8 mouse cellular contexts compared by ENCODE assay signal in the genomic region with DNA sequence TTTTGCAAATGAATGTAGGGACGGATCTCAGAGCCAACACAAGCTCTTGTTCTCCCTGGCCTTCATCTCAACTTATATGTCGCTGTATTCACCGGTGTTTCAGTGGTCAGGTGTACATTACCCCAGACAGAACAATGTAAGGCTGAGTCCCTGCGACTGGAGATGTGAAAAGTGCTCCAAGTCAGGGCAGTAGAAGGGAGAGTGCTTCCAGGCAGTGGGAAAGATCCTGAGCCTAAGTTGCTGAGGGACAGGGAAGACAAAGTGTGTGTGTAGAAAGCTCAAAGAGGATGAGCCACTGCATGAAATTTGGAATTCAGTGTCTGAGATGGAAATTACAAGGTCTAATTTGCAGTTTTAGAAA. TPM values are rescaled to one million over a fixed set of nuclear protein-coding genes. Genes with fewer than 3 reads are reported as not detected.
A peak's percentile ranks its signal among the peaks of the same experiment; 100 is the strongest.
DNase-seq lines count a peak whose midpoint lies in the region; ATAC-seq and TF ChIP-seq lines count a peak whose summit lies in the region.

No protein-coding gene starts in this region.

- H3K9me3 ChIP-seq in liver, embryonic 11.5 days (ENCODE audit: control insufficient read depth, low read length), result no peaks in the 10 kb centered on the region
- H3K9me3 ChIP-seq in stomach, postnatal 0 days (ENCODE audit: control insufficient read depth, low read length), result no peaks in the 10 kb centered on the region

- no peak for DNase-seq in cerebellum, adult 2 months
- DNase-seq in cerebellum, postnatal 10 days, result no peak
- DNase-seq in spleen, adult 2 months (ENCODE audit: low read depth in 1 of 2, low spot score in 2 of 2), result no peak
- DNase-seq in spleen, adult 12 weeks (ENCODE audit: low spot score), result no peak
- DNase-seq in liver, embryonic 11.5 days (ENCODE audit: low spot score), result no peak
- DNase-seq in stomach, postnatal 0 days (ENCODE audit: low spot score), result no peak
- no peak for DNase-seq in thymus, postnatal 0 days (ENCODE audit: low spot score)
- DNase-seq in thymus, postnatal 4 days, result no peak

- no peak for TF ChIP-seq EP300 in stomach, postnatal 0 days (optimal IDR thresholded peaks at IDR 0.05)

- H3K4me1 ChIP-seq in cerebellum, adult 2 months (ENCODE audit: control insufficient read depth, insufficient read depth, low read length), result peaks cover 3% of the 10 kb centered on the region; the same call in 1 of the 2 replicates
- H3K4me1 ChIP-seq in spleen, adult 2 months (ENCODE audit: control insufficient read depth, insufficient read depth, insufficient read length), result peaks cover 3% of the 10 kb centered on the region; the same call in 1 of the 2 replicates
- peaks cover 13% of the 10 kb centered on the region for H3K4me1 ChIP-seq in liver, embryonic 11.5 days (replicated peaks; ENCODE audit: control insufficient read depth, insufficient read depth, low read length)
- H3K4me1 ChIP-seq in stomach, postnatal 0 days (replicated peaks; ENCODE audit: control insufficient read depth, insufficient read depth), result no peaks in the 10 kb centered on the region

- H3K4me2 ChIP-seq in liver, embryonic 11.5 days, result peak overlapping the region; percentile 71
- peak overlapping the region; percentile 70 for H3K4me2 ChIP-seq in stomach, postnatal 0 days (replicated peaks; ENCODE audit: low read depth)

- peak overlapping the region; percentile 92 for H3K9ac ChIP-seq in liver, embryonic 11.5 days (ENCODE audit: low read depth, low read length)
- H3K9ac ChIP-seq in stomach, postnatal 0 days (ENCODE audit: low read length), result peak overlapping the region; percentile 93

- no peaks in the 10 kb centered on the region for H3K27me3 ChIP-seq in cerebellum, adult 2 months (ENCODE audit: control insufficient read depth, insufficient read depth, low read length)
- no peaks in the 10 kb centered on the region for H3K27me3 ChIP-seq in spleen, adult 2 months (ENCODE audit: control insufficient read depth, insufficient read depth, low read length)
- no peaks in the 10 kb centered on the region for H3K27me3 ChIP-seq in liver, embryonic 11.5 days (replicated peaks; ENCODE audit: control insufficient read depth, insufficient read depth, low read length)
- no peaks in the 10 kb centered on the region for H3K27me3 ChIP-seq in stomach, postnatal 0 days (ENCODE audit: control insufficient read depth, insufficient read depth, low read length)

- peak overlapping the region; percentile 83 for H3K4me3 ChIP-seq in cerebellum, adult 2 months (replicated peaks; ENCODE audit: insufficient read depth, low read depth, low read length)
- H3K4me3 ChIP-seq in spleen, adult 2 months (ENCODE audit: extremely low read depth, insufficient read depth, insufficient read length), result peak overlapping the region; percentile 86
- H3K4me3 ChIP-seq in liver, embryonic 11.5 days (ENCODE audit: low read depth, low read length), result peak overlapping the region; percentile 97
- H3K4me3 ChIP-seq in stomach, postnatal 0 days (ENCODE audit: low read depth, low read length), result peak overlapping the region; percentile 99

- H3K27ac ChIP-seq in cerebellum, adult 2 months (ENCODE audit: insufficient read depth, low read length), result peak overlapping the region; percentile 34; the same call in 1 of the 2 replicates
- peak overlapping the region; percentile 86 for H3K27ac ChIP-seq in spleen, adult 2 months (ENCODE audit: insufficient read depth, low read length)
- peak overlapping the region; percentile 53; the same call in 1 of the 2 replicates for H3K27ac ChIP-seq in liver, embryonic 11.5 days (ENCODE audit: low read depth, low read length)
- H3K27ac ChIP-seq in stomach, postnatal 0 days (replicated peaks), result no peak overlapping the region; the same call in 1 of the 2 replicates

- no peak for TF ChIP-seq POLR2A in cerebellum, adult 2 months (IDR thresholded peaks at IDR 0.05; ENCODE audit: borderline replicate concordance, insufficient read depth, low read length)
- TF ChIP-seq POLR2A in spleen, adult 2 months (IDR thresholded peaks at IDR 0.05; ENCODE audit: low read depth, low read length), result no peak

- H3K36me3 ChIP-seq in spleen, adult 2 months (ENCODE audit: control insufficient read depth, insufficient read depth, low read length), result no peaks in the 10 kb centered on the region
- H3K36me3 ChIP-seq in liver, embryonic 11.5 days (ENCODE audit: control insufficient read depth, insufficient read depth, low read length), result no peaks in the 10 kb centered on the region
- no peaks in the 10 kb centered on the region for H3K36me3 ChIP-seq in stomach, postnatal 0 days (ENCODE audit: control insufficient read depth, insufficient read depth, low read length)

- WGBS in cerebellum, adult 2 months, result 3% methylated on average over 4 of the region's 4 CpGs
- 8% methylated on average over 4 of the region's 4 CpGs for WGBS in spleen, adult 2 months
- WGBS in liver, embryonic 11.5 days, result 8% methylated on average over 4 of the region's 4 CpGs
- 4% methylated on average over 4 of the region's 4 CpGs for whole genome bisulfite sequencing in stomach, postnatal 0 days

- ATAC-seq in liver, embryonic 11.5 days (replicated peaks; ENCODE audit: low FRiP score), result no peak
- no peak for ATAC-seq in stomach, postnatal 0 days (ENCODE audit: low FRiP score, low TSS enrichment)

- no peak for TF ChIP-seq CTCF in cerebellum, adult 2 months (IDR thresholded peaks at IDR 0.05; ENCODE audit: borderline replicate concordance, insufficient read depth, low read depth, low read length)
- no peak for TF ChIP-seq CTCF in spleen, adult 2 months (IDR thresholded peaks at IDR 0.05; ENCODE audit: extremely low read depth, insufficient read depth, insufficient read length, insufficient replicate concordance)
- no peak for TF ChIP-seq CTCF in stomach, postnatal 0 days (IDR thresholded peaks at IDR 0.05; ENCODE audit: low read depth)

RNA-seq across cellular contexts. Expression of gene Zc3h7a, which starts 0.7 kb away (rescaled TPM):
- 70.8 and 73.6 TPM in 2 replicates for polyA plus RNA-seq in cerebellum, adult 2 months (2012; rRNA removed)
- 43.0 and 46.0 TPM in 2 replicates for polyA plus RNA-seq in spleen, adult 2 months (2012; rRNA removed)
- 87.9 and 92.2 TPM in 2 replicates for polyA plus RNA-seq in liver, embryonic 11.5 days (2014; fragmentation: Nextera tagmentation; extraction: Ambion mirVana)
- polyA plus RNA-seq in stomach, postnatal 0 days (2015; fragmentation: Nextera tagmentation; extraction: Ambion mirVana), result 36.7 and 37.4 TPM in 2 replicates
- polyA plus RNA-seq in thymus, postnatal 0 days (2015; fragmentation: Nextera tagmentation; extraction: Ambion mirVana), result 84.5 and 89.5 TPM in 2 replicates

RNA-seq across cellular contexts. Expression of gene Rsl1d1, which starts 26.3 kb away (rescaled TPM):
- 44.9 and 45.2 TPM in 2 replicates for polyA plus RNA-seq in cerebellum, adult 2 months (2012; rRNA removed)
- 2.6 and 4.5 TPM in 2 replicates for polyA plus RNA-seq in spleen, adult 2 months (2012; rRNA removed)
- polyA plus RNA-seq in liver, embryonic 11.5 days (2014; fragmentation: Nextera tagmentation; extraction: Ambion mirVana), result 313 and 345 TPM in 2 replicates
- polyA plus RNA-seq in stomach, postnatal 0 days (2015; fragmentation: Nextera tagmentation; extraction: Ambion mirVana), result 90.4 and 91.7 TPM in 2 replicates
- polyA plus RNA-seq in thymus, postnatal 0 days (2015; fragmentation: Nextera tagmentation; extraction: Ambion mirVana), result 207 and 215 TPM in 2 replicates

RNA-seq across cellular contexts. Expression of gene Txndc11, which starts 42.4 kb away (rescaled TPM):
- polyA plus RNA-seq in cerebellum, adult 2 months (2012; rRNA removed), result 34.5 and 34.8 TPM in 2 replicates
- polyA plus RNA-seq in spleen, adult 2 months (2012; rRNA removed), result 28.6 and 42.5 TPM in 2 replicates
- polyA plus RNA-seq in liver, embryonic 11.5 days (2014; fragmentation: Nextera tagmentation; extraction: Ambion mirVana), result 36.5 and 38.0 TPM in 2 replicates
- 27.5 and 29.2 TPM in 2 replicates for polyA plus RNA-seq in stomach, postnatal 0 days (2015; fragmentation: Nextera tagmentation; extraction: Ambion mirVana)
- polyA plus RNA-seq in thymus, postnatal 0 days (2015; fragmentation: Nextera tagmentation; extraction: Ambion mirVana), result 23.6 and 27.2 TPM in 2 replicates
